Mouse (Mus musculus) thymus, adult 2 months (tissue): ENCODE measurements at regions not wholly inside any gene's neighbourhood (a gene's known extent, or its start where the extent isn't known, plus 50 kb on each side); places are given as distances from the start of the nearest gene placed in this dataset.

ENCODE experiments used
- DNase-seq: peaks from one replicate; pipeline ENCODE4 v3.0.0; 2021
- H3K27ac ChIP-seq: fragments of 200-500 bp; 2 replicates; pipeline ENCODE4 v1.5.1; 2012; ENCODE audit warnings: low read length, control low read depth; ENCODE audit not compliant: control insufficient read depth, insufficient read depth
- H3K27me3 ChIP-seq: fragments of 200-500 bp; 2 replicates; pipeline ENCODE4 v1.6.1; 2012; ENCODE audit warnings: mild to moderate bottlenecking, low read length, moderate library complexity, mixed read lengths; ENCODE audit not compliant: control insufficient read depth, insufficient read depth
- H3K36me3 ChIP-seq: fragments of 200-500 bp; 2 replicates; pipeline ENCODE4 v1.6.1; 2012; ENCODE audit warnings: mild to moderate bottlenecking, low read length, moderate library complexity; ENCODE audit not compliant: control insufficient read depth, insufficient read depth
- H3K4me1 ChIP-seq: fragments of 200-500 bp; replicated peaks from 2 replicates; pipeline ENCODE4 v1.6.1; 2012; ENCODE audit warnings: low read length; ENCODE audit not compliant: control insufficient read depth, insufficient read depth
- H3K4me3 ChIP-seq: fragments of 200-500 bp; 2 replicates; pipeline ENCODE4 v1.5.1; 2012; ENCODE audit warnings: mild to moderate bottlenecking, low read length, control low read depth, moderate library complexity; ENCODE audit not compliant: control insufficient read depth, insufficient read depth
- CTCF ChIP-seq: fragments of 200-500 bp; IDR thresholded peaks from 2 replicates; pipeline ENCODE4 v1.5.1; 2012; ENCODE audit warnings: mild to moderate bottlenecking, control low read depth, low read length, moderate library complexity, borderline replicate concordance; ENCODE audit not compliant: control insufficient read depth, poor library complexity, insufficient read depth; ENCODE audit errors: extremely low read depth
- POLR2A ChIP-seq: fragments of 200-500 bp; IDR thresholded peaks from 2 replicates; pipeline ENCODE4 v1.6.1; 2012; ENCODE audit warnings: mild to moderate bottlenecking, low read length, control low read depth, moderate library complexity; ENCODE audit not compliant: control insufficient read depth, poor library complexity, insufficient read depth; ENCODE audit errors: extremely low read depth
- WGBS: fragments of 180-500 bp; shearing (Covaris S2); methylation state at CpG from one replicate; pipeline ENCODE4 v1.1.7; 2018; 5-methylcytosine and 5-hydroxymethylcytosine counted together

GRCm38 (mm10) chr11:24535462-24535861 is 457.6 kb downstream of the Bcl11a start:
- 92% methylated on average over 7 of the region's 7 CpGs for WGBS
- TF ChIP-seq CTCF, result no peak
- no peak for DNase-seq
- no peak overlapping the region for H3K27ac ChIP-seq
- H3K4me1 ChIP-seq, result no peaks in the 10 kb centered on the region
- no peaks in the 10 kb centered on the region for H3K27me3 ChIP-seq
- no peak overlapping the region for H3K4me3 ChIP-seq
- H3K36me3 ChIP-seq, result no peaks in the 10 kb centered on the region

- TF ChIP-seq POLR2A (no peak), CTCF (no peak)
- no peaks in the 10 kb centered on the region for H3K4me1 ChIP-seq
These were observed 459.9 kb downstream of the Bcl11a start for GRCm38 (mm10) chr11:24537721-24538120.

GRCm38 (mm10) chr11:24569655-24570054 is 491.8 kb downstream of the Bcl11a start:
- no peaks in the 10 kb centered on the region for H3K4me1 ChIP-seq
- no peaks in the 10 kb centered on the region for H3K36me3 ChIP-seq
- DNase-seq, result no peak
- TF ChIP-seq CTCF (no peak), POLR2A (no peak)
- no peak overlapping the region for H3K27ac ChIP-seq
- H3K27me3 ChIP-seq, result no peaks in the 10 kb centered on the region
- no peak overlapping the region for H3K4me3 ChIP-seq

More at GRCm38 (mm10) chr11:24537721-24538120, 459.9 kb downstream of the Bcl11a start:
- DNase-seq, result no peak
- H3K36me3 ChIP-seq, result no peaks in the 10 kb centered on the region
- no peak overlapping the region for H3K4me3 ChIP-seq
- no peaks in the 10 kb centered on the region for H3K27me3 ChIP-seq
- no peak overlapping the region for H3K27ac ChIP-seq

GRCm38 (mm10) chr11:24613529-24613928 is 535.7 kb downstream of the Bcl11a start:
- H3K4me3 ChIP-seq, result no peak overlapping the region
- TF ChIP-seq POLR2A (no peak), CTCF (no peak)
- H3K27ac ChIP-seq, result no peak overlapping the region
- no peaks in the 10 kb centered on the region for H3K36me3 ChIP-seq
- H3K27me3 ChIP-seq, result no peaks in the 10 kb centered on the region
- H3K4me1 ChIP-seq, result no peaks in the 10 kb centered on the region
- WGBS, result 80% methylated on average over 5 of the region's 5 CpGs
- DNase-seq, result no peak

- TF ChIP-seq CTCF (no peak), POLR2A (no peak)
- no peaks in the 10 kb centered on the region for H3K36me3 ChIP-seq
- no peak overlapping the region for H3K4me3 ChIP-seq
- H3K27me3 ChIP-seq, result no peaks in the 10 kb centered on the region
- H3K27ac ChIP-seq, result no peak overlapping the region
- no peaks in the 10 kb centered on the region for H3K4me1 ChIP-seq
- DNase-seq, result no peak
- 88% methylated on average over 1 of the region's 1 CpGs for WGBS
These were observed 537.6 kb downstream of the Bcl11a start for GRCm38 (mm10) chr11:24615436-24615835.

- no peak for DNase-seq
- Histone ChIP-seq H3K4me1 (no peaks in the 10 kb centered on the region), H3K27me3 (no peaks in the 10 kb centered on the region), H3K4me3 (no peak overlapping the region), H3K27ac (no peak overlapping the region), H3K36me3 (no peaks in the 10 kb centered on the region)
- WGBS, result 87% methylated on average over 2 of the region's 2 CpGs
- TF ChIP-seq POLR2A, result no peak
- TF ChIP-seq CTCF, result no peak
These were observed 540.7 kb downstream of the Bcl11a start for GRCm38 (mm10) chr11:24618586-24618985.

GRCm38 (mm10) chr11:24619021-24619420 is 541.2 kb downstream of the Bcl11a start:
- H3K4me3 ChIP-seq, result no peak overlapping the region
- no peak for DNase-seq
- H3K27ac ChIP-seq, result no peak overlapping the region
- no peak for TF ChIP-seq CTCF
- no peak for TF ChIP-seq POLR2A
- no peaks in the 10 kb centered on the region for H3K27me3 ChIP-seq
- H3K4me1 ChIP-seq, result no peaks in the 10 kb centered on the region
- H3K36me3 ChIP-seq, result no peaks in the 10 kb centered on the region
- WGBS, result 83% methylated on average over 4 of the region's 4 CpGs
